Mouse (Mus musculus) lung, postnatal 36 days (tissue): ENCODE measurements at regions not wholly inside any gene's neighbourhood (a gene's known extent, or its start where the extent isn't known, plus 50 kb on each side); places are given as distances from the start of the nearest gene placed in this dataset.

Experiments used
- DNase-seq: peaks from one replicate; pipeline ENCODE4 v3.0.0; 2022; ENCODE audit warnings: mixed read lengths

DNA sequence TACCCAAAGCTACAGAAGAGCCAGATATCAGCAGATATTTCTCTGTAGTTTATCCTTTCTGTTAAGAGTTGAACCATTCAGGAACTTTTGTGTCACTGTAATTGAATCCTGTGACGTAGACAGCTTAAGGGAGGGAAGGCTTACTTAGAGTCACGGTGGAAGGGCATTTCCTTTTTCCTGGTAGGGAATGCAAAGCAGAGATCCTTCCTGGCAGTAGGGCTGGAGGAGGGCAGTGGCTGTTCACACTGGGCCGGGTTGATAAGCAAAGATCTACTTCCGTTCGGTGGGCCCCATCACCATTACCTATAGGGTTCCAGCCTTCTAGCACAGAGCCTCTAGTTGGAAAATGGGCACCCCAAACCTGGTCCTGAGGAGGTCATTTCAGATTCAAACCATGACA lies 710.7 kb upstream of the Car8 start:
- DNase-seq, result no peak

GRCm38 (mm10) chr4:8945116-8945515 lies 706.3 kb upstream of the Car8 start:
- DNase-seq, result no peak

DNA sequence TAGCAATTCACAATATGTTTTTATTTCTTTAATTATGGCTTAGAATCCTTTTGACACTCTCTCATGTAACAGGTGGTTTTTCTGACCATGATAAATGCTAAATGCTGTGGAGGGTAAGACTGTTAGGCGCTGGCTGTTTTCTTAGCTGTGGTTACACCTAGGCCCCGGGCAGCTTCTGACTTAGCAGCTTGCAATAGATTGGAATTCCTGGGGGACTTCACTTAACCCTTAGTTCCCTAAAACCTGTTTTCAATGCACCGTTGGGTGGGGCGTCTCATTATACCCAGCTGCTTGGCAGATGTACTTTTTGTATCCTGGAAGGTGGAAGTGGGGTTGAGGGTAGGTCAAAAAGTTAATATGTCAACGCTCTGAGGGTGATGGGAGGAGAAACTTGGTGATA lies 704.2 kb upstream of the Car8 start:
- DNase-seq, result no peak

- peak; percentile 51 for DNase-seq
Observed at GRCm38 (mm10) chr4:8938948-8939411, 700.1 kb upstream of the Car8 start.

- no peak for DNase-seq
Observed at GRCm38 (mm10) chr4:8935899-8936298, 697.1 kb upstream of the Car8 start.

- DNase-seq, result no peak
Observed at GRCm38 (mm10) chr4:8934541-8934940, 695.7 kb upstream of the Car8 start.

DNA sequence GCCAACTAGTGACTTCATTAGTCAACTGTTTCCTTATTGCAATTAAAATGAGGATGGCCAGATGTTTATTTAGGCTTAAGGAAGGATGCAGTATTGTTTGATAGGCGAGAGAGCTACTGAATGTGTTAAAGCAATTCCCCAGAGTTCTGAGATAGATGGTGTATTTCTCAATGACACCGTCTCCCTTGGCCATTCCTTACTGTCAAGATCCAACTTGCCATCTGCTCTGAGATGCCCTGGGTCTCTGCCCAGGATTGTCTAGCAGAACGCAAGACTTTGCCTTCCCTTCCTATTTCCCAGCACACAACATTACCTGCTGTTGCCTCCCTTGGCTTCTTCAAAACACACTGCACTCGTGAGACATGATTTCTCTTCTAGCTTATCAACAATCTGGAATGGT lies 690.5 kb upstream of the Car8 start:
- DNase-seq, result no peak

DNA sequence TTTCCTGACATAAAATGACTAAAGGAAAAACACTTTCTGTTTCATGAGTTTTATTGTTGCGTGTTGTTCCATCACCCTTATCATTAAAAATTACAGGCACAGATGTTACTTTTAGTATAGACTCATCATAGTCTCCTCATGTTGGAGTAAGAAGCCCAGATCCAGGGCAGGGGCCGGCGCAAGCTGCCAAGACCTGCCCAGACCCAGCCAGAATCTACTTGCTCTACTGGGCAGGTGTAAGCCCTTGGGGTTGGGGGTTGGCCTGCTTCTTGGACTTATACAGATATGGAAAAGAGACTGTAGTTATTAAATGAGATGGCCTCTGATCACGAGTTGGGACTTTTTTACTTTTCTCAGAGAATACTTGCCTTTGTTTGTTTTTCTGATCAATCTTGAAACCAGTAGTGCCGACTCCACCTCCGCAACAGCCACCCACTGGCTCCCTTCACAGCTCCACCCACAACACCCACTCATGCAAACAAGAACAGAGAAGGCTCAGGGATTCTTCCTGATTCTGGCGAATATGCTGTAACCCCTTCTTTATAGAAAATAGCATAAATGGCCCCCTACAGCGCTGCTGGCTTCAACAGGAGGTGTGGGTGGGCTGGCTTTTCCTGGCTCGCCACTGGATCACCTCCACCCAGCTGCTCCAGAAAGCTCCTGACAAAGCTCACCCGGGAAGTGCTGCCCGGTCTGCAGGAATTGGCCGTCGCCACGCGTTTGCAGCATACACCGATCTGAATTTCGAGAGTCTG lies 689.9 kb upstream of the Car8 start:
- DNase-seq, result no peak

- DNase-seq, result no peak
Observed at GRCm38 (mm10) chr4:8927276-8927906, 688.5 kb upstream of the Car8 start.

DNA sequence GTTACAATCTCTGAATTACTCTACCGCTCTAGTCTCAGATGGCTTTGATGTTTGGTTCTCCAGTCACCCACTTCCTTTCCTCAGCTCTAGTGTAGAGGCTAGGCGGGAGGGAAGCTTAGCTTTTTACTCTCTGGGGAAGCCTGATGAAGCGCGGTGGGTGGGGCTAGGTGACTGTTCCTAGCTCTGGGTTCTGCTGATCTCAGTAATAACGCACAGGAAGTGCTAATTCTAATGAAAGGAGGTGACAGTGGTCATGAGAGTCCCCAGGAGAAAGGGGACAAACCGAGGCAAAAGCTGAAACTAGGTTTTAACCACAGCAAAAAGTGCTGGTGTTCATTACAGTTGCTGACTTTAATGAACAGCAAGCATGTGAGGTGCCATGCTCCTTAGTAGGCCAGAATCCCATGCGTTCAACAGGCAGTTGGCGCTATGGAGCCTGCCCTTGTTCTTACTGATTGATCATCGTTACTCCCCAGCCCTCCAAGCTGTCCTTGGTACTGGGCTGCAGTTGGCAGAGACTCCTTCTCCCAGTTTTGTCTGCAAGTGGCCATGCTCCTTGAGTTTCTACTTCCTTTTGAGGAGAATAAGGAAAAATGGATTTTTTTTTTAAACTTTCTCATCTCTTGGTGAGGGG lies 687.9 kb upstream of the Car8 start:
- peak; percentile 46 for DNase-seq

DNA sequence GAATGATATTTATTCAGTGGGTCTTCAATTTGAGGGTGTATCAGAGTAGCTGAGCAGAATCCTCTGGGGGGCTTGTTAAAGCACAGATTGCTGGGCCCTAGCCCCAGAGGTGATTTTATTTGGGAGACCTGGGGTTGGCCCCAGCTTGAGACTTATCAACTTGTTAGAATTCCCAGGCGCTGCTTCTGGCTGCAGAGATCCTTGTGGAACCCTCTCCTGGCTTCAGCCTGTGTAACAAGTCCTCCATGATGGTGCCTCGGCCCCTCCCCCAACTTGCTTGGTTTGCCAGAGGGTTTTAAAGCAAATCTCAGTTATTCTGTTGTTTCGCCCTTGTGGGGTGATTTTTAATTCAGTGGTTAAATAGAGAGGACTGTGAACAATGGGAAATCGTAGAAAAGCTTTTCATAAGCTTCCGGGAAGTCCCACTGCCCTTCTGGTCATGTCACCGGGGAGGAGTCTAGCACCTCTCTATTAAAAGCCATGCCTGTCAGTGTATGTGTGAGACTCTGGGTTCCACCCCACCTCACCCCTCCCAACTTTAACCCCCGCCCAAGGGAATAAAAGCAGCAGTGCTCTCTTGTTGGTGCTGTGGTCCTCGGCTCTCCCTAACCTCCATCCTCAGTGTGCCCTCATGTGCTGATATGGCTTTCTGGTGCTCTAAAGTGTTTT lies 684.0 kb upstream of the Car8 start:
- DNase-seq, result no peak

DNA sequence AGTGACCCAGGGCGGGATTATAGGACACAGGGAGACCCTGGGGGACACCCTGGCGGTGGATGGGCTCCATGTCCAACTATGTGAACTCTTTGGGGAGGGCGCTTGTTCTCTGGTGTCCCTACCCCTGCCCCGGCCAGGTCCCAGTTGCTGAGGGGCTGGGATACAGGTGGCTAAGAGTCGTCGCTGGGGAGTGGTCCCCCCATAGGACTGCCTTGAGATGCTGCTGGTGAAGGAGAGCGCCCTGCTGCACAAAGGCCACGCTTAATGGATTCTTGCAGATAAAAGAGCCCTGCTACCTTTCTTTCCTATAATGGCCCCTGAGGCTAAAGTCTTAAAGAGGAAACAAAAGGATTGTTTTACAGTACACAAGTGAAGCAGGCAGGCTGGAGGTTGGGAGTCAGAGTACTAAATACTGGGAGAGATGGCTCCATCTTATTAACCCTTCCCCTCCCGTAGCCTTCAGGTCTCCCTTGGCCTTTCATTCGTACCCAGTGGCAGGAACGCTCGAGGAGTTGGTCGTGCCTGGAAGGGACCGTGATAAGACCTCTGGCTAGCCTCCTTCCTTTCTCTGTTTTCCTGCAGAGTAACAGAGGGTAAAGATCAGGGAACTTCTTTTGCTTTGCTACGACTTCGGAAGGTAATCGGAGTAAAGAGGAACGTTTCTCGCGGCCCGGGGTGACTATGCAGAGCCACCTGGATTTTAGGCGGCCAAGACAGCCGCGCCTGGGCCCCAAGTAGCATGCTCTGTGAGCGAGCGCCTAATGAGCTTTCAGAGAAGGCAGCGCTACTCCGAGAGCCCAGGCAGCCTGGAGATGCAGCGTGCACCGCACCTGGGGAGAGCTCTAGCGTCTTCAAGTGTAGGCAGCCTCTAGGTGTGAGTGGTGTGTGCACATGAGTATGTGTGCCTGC lies 682.9 kb upstream of the Car8 start:
- no peak for DNase-seq

GRCm38 (mm10) chr4:8920306-8920705 lies 681.5 kb upstream of the Car8 start:
- DNase-seq, result no peak

- no peak for DNase-seq
Observed at GRCm38 (mm10) chr4:8919366-8919984, 680.6 kb upstream of the Car8 start.
